Mouse (Mus musculus): ENCODE results near the gene Scfd2.

- no peak for TF ChIP-seq CTCF (IDR thresholded peaks at IDR 0.05; ENCODE audit: control insufficient read depth, insufficient read depth, insufficient replicate concordance, low read depth, low read length)
- no peak for TF ChIP-seq POLR2A (IDR thresholded peaks at IDR 0.05; ENCODE audit: control insufficient read depth, low read depth, low read length)
These were observed 341.9 kb downstream of the Scfd2 start for GRCm38 (mm10) chr5:74189484-74190160.

Data from testis, adult 2 months (tissue).